Comparison of ENCODE assay signal across 21 mouse cellular contexts in the genomic region with DNA sequence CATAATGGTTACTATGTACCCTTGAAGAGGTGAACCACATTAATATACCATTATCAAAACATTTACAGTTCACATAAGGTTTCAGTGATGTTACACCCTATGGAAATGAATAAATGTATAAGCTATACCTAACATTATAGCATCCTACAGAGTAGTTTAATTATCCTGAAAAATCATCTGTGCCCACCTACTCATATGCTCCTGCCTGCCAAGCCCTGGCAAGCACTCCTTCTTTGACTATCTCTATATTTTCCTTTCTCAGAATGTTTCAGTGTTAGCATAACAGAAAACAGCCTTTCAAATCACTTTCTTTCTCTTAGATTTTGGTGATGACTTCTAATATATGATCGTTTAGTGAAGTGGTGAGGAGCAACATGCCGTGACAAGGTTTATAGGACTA.
DNase-seq lines count a peak whose midpoint lies in the region; ATAC-seq lines count a peak whose summit lies in the region.
"Had no signal": no experiment of that assay in that cellular context is flagged by ENCODE, and none has a peak within 500 bp of the region (broad histone marks: within the 10 kb centered on the region; RNA-seq: fewer than 3 reads in every experiment).

No protein-coding gene starts in this region.

- no peak overlapping the region for H3K9ac ChIP-seq in hindbrain, embryonic 11.5 days (ENCODE audit: low read depth, low read length)
- H3K9ac ChIP-seq: embryonic facial prominence, embryonic 12.5 days; forebrain, embryonic 13.5 days; forebrain, embryonic 15.5 days; forebrain, postnatal 0 days had no signal

- no peaks in the 10 kb centered on the region for H3K9me3 ChIP-seq in hindbrain, embryonic 11.5 days (ENCODE audit: control insufficient read depth, low read length)
- H3K9me3 ChIP-seq: embryonic facial prominence, embryonic 12.5 days; forebrain, embryonic 13.5 days; forebrain, embryonic 15.5 days had no signal

- H3K4me2 ChIP-seq in hindbrain, embryonic 11.5 days (replicated peaks; ENCODE audit: low read depth, low read length) = no peak overlapping the region
- H3K4me2 ChIP-seq: embryonic facial prominence, embryonic 12.5 days; forebrain, embryonic 13.5 days; forebrain, embryonic 15.5 days had no signal

- H3K36me3 ChIP-seq in hindbrain, embryonic 11.5 days (ENCODE audit: control insufficient read depth, insufficient read depth, low read length) = no peaks in the 10 kb centered on the region
- H3K36me3 ChIP-seq: embryonic facial prominence, embryonic 12.5 days; forebrain, embryonic 15.5 days had no signal

- no peak overlapping the region for H3K4me3 ChIP-seq in hindbrain, embryonic 11.5 days (ENCODE audit: low read depth, low read length)
- H3K4me3 ChIP-seq: embryonic facial prominence, embryonic 12.5 days; forebrain, embryonic 13.5 days; forebrain, embryonic 15.5 days had no signal

- WGBS in hindbrain, embryonic 11.5 days = 93% methylated on average over 2 of the region's 2 CpGs

- no peaks in the 10 kb centered on the region for H3K27me3 ChIP-seq in hindbrain, embryonic 11.5 days (ENCODE audit: control insufficient read depth, insufficient read depth, low read length)
- H3K27me3 ChIP-seq: embryonic facial prominence, embryonic 12.5 days; forebrain, embryonic 13.5 days; forebrain, embryonic 15.5 days had no signal

- DNase-seq in right cerebral cortex, adult 18-20 months = peak; percentile 15
- DNase-seq in right cerebral cortex, postnatal 4 days = no peak
- DNase-seq in right cerebral cortex, postnatal 10 days (ENCODE audit: low spot score in 2 of 2) = peak; percentile 55 to 59
- DNase-seq in right cerebral cortex, postnatal 25 days = peak; percentile 15
- no peak for DNase-seq in hindbrain, embryonic 11.5 days (ENCODE audit: low spot score)
- no peak for DNase-seq in urinary bladder, adult 18-20 months (ENCODE audit: low spot score in 2 of 2)
- DNase-seq: adrenal gland, adult 2 months; adrenal gland, postnatal 10 days; adrenal gland, postnatal 25 days; cerebellum, adult 11 months; cerebellum, adult 18-20 months; cerebellum, adult 8-10 months; cerebellum, adult 9-11 months; cerebellum, postnatal 14 days; cerebellum, postnatal 36 days; embryo, embryonic 11 days; forebrain, postnatal 0 days had no signal

- no peak overlapping the region for H3K27ac ChIP-seq in hindbrain, embryonic 11.5 days (ENCODE audit: low read depth, low read length)
- H3K27ac ChIP-seq: embryonic facial prominence, embryonic 12.5 days; forebrain, embryonic 13.5 days; forebrain, embryonic 15.5 days had no signal

- no peak for ATAC-seq in cerebellum, adult (ENCODE audit: insufficient number of reproducible peaks, low FRiP score, low TSS enrichment)
- no peak for ATAC-seq in hindbrain, embryonic 11.5 days (ENCODE audit: low FRiP score)
- ATAC-seq: forebrain, embryonic 13.5 days; forebrain, embryonic 15.5 days; forebrain, postnatal 0 days had no signal

- H3K4me1 ChIP-seq in hindbrain, embryonic 11.5 days (replicated peaks; ENCODE audit: control insufficient read depth, insufficient read depth, low read length) = no peaks in the 10 kb centered on the region
- H3K4me1 ChIP-seq: embryonic facial prominence, embryonic 12.5 days; forebrain, embryonic 13.5 days; forebrain, embryonic 15.5 days had no signal

Comparison
In these comparisons a context has a peak if more than half of its experiments do, and no peak if none do; other contexts are left out.
1. DNase-seq: peak in right cerebral cortex, adult 18-20 months (single experiment), right cerebral cortex, postnatal 10 days (2 of 2) and right cerebral cortex, postnatal 25 days (single experiment); none in right cerebral cortex, postnatal 4 days (single experiment), hindbrain, embryonic 11.5 days (single experiment) and urinary bladder, adult 18-20 months (0 of 2).